Mouse (Mus musculus) brain, embryonic 18.5 days (tissue): Measurements from ENCODE around the gene Ptprk.

Experiments
- DNase-seq: peaks from one replicate; pipeline ENCODE4 v3.0.0-alpha.2; 2012; ENCODE audit warnings: low read depth, low spot score

The Ptprk gene

DNA sequence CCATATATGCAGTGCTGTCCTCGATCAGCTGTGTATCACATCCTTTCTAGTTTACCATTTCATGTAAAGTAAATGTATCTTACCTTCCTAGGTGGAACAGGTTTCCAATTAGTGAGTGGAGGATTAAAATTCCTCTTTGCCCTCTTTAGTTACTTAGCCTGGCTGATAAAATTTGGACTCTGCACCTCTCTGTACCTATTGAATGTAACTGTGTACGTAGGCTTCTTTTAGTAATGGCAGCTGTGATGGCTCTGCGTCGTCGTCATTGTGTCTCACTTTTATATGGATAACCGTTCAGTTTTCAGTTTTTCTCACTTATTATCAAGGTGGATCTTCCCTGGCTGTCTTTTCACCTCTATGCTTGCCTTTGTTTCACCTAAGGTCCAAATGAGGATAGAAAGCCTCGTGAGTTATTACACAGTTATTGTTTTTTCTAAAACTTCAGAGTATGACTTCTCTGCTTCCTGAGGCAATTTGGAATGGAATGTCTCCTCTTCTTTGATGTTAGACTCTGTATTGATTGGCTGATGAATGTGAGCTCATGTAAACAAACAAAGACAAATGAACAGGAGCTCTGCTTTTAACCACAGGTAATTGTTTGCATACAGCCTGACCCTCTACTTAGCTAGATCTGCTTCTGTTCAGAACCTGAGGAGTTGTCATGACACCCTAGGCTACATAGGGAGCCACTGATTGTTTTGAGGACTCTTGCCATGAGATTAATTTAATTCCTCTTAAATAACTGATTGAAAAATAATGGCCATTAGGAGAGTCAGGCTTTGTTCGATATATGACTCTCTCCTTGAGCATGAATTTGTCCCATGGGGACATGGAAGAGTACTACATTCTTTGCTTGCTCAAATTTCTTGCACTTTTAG, 197.3 kb downstream of the Ptprk start:
- DNase-seq = no peak

DNA sequence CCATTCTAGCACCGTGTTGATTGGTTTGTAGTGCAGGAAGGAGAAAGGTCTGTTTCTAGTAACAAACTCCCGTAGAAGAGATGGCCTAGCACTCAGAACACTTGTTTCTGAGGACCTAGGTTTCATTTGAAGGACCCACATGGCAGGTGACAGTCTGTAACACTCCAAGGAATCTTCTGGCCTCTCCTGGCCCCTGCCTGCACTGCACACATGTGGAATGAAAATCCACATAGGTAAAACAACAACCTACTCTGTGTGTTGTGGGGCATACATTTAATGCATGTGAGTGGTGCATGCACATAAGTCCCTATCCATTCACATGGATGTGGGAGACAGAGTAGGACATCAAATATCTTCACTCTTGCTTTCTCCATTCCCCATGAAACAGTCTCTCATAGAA, 204.1 kb downstream of the Ptprk start:
- no peak for DNase-seq

DNA sequence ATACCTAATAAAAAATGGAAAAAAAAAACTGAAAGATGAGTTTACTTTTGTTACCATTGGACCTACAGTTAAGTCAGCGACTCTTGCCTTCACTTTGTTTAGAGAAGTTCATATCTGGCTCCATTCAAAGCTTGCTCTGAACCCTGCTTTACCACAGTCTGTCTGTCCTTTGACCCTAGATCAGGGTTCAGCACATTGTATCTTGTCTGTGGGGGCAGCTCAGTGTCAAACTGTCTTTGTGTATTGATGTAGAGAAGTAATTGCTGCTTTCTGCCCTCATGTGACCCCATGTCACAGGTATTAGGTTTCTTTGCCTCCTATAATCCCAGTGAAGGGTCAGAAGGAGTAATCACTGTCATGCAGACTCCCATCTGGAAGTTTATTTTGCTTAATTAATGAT, 222.9 kb downstream of the Ptprk start:
- no peak for DNase-seq

DNA sequence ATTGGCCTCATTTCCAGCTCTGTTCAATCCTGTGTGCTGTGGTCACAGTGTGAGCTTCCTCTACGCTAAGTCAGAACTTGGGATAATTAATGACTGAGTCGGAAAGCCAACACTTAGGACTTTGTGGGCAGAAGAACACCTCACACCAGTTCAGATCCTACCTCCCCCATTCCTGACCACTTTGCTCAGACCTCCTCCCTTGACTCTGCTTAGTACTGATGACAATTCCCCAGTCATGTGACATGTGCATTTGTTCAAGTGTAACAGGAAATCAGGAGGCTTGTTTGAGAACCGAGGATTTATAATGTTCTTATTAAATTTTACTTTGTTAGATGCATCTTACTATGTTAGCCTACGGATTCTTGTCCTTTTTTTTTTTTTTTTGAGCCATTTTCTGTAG, 224.6 kb downstream of the Ptprk start:
- no peak for DNase-seq

DNA sequence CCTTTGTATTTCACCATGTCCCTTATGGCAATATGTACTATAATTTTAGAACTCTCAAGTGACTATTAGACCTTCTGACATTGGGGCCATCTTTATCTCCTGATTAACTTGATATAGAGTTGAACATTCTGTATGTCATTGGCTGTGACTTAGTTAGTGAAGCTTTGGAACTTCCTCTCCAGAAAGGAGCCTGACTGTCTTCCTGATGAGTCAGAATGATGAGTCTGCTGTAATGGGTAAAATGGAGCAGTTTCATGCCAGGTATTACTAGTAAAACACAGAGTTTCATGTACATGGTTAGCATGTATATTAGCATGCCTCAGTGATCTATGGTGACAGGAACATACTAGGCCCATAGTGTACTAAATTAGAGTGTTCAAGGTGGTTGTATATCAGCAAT, 229.2 kb downstream of the Ptprk start:
- no peak for DNase-seq

DNA sequence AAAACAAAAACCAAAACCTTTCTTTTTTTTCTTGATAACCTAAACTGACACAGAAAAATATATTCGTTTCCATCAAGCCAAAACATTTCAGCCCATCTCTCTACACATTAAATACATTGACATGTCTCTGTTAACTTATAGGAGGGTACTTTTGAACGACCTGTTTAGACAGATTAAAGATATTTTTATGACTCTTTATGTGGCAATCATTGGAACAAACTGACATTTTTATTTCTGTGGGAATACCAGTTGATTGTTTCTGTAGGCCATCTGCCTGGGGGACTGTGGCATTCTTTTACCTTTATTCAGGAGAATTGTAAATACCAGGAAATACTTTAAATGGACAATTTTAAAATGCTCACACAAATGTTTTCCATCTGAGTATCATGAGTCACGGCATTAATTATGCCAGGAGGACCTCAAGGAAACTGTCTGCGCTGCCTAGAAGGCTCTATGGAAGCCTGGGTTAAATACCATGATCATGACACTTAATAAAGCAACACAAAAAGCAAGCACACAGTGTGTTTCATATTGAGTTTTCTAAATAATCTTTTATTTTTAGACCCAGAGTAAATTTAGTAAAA, 229.8 kb downstream of the Ptprk start:
- no peak for DNase-seq

DNA sequence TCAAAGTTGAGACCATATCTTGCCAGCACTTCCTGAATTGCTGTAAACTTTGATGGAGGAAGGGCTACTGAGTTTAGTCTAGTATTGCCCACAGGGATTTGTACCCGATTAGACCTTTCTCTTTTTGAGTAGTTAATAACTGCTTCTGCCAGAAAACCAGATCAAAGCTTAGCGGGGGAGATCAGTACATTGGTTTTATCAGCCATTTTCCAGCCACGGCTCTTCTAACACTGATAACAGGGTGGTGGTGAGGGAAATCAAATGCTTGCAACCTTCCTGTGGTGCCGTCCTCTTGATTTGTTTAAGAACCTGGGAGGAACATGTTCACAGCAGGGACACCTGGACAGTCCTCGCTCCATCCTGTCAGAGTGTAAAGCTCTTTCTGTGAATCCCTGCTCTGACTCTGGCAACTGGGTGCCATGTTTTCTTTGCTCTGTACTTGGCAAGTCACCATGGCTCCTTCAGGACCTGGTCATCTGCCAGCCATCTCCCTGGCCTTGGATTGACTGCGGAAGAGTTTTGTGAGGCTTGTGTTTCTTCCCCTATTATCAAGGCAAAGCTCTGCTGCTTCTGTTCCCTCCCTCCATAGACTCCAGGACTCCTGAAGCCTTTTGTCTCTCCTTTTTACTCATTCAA, 231.9 kb downstream of the Ptprk start:
- no peak for DNase-seq

DNA sequence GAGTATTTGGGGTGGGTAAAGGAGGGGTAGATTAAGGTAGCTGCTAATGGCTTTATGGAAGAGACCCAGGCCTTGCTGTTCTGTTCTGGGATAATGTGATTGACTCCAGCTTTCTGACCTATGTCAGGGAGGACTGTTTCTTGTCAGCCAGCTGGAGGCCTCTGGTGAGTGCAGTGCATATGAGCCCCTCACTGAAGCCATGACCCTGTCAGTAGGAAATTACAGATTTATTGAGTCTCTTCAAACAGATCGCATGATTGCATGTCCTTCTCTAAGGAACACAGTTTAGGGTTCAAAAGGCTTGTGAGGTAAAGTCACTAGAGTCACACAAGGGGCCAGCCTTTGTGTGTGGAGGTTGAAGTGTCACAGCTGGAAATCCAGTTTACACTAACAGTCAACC, 236.7 kb downstream of the Ptprk start:
- DNase-seq = no peak

DNA sequence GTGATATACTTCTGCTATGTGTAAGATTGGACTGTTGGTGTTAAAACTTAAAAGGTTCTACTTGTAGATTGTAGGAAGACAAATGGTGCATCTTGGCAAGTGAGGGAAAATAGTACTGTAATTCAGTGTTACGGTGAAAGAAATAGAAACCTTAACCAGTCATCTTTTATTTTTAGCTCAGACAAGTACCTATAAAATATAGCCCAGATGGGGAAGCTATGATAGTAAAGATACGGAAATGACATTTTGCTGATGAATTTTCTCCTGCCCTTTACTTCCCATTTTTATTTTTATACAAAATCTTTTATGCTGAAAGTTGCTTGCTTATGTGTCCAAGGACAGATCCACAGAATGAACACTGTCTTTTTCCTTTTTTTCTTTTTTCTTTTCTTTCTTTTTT, 248.4 kb downstream of the Ptprk start:
- no peak for DNase-seq

DNA sequence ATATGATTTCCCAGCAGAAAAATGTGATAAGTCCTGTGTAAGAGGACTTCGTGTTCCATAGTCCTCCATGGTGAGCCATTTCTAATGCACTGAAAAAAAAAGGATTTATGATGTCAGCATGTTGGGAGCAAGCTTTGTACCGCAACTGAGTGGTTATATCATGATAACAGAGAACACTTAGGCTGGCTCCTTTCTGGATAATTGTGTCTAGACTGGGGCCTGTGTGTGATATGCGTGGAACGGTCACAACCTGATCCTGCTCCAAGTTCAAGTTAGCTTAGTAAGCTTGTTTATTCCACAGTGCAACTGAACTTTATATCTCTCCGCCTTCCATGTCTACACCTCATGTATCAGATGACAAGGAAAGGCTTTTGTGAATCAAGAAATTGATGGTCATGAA, 260.6 kb downstream of the Ptprk start:
- DNase-seq = no peak

DNA sequence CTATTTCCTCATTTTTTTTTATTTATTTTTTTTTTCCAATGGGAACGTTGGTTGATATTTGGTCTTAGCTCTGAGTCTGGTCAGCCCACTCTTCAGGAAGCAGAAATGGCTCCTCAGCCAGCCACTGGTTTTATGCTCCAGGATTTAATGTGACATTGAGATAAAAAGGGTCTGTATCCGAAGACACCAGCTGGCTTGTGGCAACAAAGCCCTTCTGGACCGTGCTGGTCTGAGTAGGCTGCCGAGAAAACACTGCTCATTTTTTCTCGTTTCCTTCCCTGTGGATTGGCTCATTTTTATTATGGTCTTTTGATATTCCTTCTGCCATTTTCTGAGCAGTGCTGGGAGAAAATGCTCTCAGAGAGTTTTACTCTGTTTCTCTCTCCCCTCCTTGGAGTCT, 263.9 kb downstream of the Ptprk start:
- no peak for DNase-seq

DNA sequence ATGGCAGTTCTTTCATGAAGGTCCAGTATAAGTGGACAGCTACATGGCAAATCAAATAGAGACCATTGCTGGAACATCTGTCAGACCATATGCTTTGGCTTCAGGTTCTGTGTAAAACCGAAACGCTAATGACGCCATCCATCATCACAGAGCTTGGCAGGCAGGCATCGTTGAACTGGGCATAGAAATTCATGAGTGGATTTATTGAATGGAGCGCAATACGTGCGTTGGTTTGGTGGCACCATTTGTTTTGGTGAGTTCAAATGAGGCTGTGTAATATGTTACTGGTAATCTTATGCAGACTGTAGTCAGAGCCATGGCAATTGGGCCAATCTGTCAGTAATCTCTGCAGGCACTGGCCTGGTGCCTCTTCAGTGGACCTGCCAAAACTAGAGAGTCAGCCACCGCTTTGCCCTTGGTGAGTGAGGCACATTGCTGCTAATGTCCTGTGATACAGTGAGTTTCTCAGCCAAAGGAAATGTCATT, 270.6 kb downstream of the Ptprk start:
- DNase-seq = peak; percentile 32

DNA sequence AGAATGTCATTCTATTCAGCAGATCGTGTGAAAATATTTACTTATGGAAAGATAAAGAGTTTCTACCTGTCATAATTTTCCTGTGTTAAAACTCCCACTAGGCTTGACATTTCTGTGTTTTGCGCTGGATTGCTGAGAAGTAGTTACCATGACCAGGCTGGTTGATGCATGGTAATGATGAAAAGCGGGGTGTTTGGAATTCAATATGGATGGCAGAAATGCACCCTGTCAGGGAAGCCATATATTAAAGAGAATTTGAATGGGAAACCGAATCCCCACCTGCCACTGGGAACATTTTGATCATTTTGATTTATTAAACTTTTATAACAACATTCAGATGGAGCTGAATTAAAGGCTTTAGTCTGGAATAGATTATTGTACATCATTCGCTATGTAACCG, 290.7 kb downstream of the Ptprk start:
- no peak for DNase-seq

DNA sequence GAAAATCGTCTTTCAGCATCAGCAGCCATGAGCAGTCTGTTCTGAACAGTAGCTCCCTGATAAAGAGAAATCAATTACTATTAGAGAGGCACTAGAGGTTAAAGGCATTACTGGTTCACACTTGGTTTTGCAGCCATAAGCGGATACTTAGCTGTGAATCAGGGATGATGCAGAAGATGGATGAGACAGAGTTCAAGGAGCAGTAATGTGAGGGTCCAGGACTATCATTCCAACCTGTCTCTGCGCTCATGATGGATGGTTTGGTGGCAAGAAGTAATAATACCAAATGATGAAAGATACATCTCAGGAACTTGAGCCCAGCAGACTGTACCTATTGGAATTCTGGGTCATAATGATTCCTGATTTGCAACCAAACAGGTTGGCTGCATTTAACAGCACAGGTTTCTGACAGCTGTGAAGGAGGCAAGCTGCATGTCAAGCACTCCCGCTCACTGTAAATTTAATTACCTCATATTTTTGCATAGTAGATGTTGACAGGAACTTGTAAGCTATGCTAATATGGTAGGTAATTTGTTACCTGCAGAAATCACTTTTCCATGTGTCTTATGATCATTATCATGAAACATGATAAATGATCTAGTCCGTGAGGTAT, 291.6 kb downstream of the Ptprk start:
- no peak for DNase-seq

DNA sequence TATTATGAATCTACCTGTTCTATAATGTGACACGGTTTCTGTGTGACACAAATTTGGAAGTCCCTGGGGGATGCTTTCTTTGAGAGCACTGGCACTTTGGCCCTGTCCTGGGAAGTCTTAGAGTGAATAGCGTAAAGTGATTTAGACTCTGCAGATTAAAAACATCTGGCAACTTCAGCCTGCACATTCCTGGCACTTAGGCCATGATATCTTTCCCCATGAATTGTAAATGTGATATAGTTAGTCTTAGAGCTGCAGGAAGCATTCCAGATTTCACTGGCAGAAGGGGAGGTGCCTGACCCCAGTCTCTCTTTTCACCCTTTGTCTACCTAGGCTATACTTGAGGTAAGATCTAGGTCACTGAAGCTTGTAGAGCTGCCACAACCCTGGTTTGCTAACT, 295.2 kb downstream of the Ptprk start:
- no peak for DNase-seq

DNA sequence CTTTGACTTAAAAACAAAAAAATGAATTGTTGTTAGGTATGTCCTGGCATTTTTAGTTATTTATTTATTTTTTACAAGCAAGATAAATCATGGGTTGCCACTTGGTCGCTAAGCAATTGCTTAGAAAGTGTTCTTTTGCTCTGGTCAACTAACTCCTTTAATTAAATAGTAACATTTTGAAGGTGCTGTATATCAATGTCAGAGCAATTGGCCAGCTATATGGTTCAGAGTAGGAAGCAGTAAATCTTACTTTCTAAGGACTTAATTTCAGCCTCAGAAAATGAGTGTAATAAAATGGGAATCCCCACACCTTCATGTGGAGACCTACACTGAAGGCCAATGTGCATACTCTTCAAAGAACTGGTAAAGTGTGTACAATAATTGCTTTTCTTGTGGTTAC, 300.3 kb downstream of the Ptprk start:
- DNase-seq = no peak

DNA sequence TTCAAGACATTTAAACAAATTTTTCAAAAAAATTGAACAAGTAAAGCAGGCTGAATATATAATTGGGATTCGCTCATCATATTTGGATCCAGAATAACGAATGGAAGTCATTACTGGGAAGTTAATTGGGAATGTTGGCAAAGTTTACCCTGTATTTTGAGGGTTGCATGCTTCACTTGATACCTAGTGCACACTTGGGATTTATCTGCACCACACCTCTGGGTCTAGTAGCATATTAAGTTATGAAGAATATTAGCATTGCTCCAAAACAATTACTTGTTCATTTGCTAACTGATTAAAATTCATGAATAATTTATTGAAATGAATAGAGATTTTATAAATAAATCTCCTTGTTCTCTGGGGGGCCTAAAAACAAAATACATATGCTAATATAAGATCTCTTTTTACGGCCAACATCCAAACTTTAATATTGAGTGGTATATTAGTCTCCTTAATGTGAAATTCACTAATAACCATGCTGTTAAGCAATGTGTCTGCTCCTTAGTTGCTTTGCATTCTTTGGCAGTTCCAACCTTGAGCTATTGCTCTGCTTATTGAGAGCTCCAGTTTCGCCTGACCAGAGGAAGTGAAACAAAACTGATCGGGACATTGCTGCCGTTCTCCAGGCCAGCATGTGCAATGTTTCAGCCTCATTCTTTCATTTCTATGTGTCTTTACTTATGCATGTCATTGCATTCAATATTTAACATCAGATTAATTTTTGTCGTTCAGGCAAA, 305.3 kb downstream of the Ptprk start:
- no peak for DNase-seq

DNA sequence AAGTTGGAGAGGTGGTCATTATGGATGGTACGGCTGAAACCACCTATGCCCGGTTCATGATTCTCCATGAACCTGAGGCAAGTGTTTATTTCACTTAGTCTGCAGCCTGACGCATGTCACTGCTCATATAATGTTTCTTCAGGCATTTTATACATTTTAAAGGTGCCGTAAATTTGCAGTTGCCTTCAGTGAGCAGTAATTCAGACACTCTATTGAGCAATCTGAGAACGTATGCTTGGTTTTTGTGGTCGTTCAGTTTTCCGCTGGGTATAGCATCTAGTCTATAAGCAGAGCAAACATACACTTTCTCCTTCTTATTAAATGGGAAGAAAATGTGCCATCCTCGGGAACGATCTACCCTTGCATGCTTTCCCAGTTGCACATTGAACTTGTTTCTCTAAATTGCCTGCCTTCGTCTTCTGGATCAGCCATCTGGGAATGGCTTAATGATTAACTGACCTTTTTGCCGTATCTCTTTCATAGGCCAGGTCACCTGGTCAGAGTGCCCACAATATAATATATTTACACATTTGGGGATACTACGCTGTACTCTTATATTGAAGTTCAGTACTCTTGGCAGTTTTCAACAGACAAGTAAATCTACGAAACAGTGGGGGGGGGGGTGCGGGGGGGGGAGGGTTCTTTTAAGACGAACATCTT, 313.1 kb downstream of the Ptprk start:
- DNase-seq = no peak

DNA sequence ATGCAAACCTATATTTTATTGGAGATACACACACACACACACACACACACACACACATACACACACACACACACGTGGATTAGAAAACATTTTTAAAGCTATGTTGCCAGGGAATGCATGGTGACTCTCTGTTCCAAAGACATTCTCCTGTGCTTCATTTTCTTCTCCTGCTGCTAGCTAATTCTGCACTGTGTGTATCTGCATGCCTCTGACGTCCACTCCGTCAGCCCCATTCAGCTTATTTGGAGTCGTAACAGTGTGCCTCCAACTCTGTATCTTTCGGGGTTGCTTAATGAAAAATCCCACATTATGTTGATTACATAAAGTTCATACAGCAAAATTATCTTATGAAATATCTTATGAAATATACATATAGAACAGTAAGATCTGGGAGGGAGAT, 316.5 kb downstream of the Ptprk start:
- no peak for DNase-seq

DNA sequence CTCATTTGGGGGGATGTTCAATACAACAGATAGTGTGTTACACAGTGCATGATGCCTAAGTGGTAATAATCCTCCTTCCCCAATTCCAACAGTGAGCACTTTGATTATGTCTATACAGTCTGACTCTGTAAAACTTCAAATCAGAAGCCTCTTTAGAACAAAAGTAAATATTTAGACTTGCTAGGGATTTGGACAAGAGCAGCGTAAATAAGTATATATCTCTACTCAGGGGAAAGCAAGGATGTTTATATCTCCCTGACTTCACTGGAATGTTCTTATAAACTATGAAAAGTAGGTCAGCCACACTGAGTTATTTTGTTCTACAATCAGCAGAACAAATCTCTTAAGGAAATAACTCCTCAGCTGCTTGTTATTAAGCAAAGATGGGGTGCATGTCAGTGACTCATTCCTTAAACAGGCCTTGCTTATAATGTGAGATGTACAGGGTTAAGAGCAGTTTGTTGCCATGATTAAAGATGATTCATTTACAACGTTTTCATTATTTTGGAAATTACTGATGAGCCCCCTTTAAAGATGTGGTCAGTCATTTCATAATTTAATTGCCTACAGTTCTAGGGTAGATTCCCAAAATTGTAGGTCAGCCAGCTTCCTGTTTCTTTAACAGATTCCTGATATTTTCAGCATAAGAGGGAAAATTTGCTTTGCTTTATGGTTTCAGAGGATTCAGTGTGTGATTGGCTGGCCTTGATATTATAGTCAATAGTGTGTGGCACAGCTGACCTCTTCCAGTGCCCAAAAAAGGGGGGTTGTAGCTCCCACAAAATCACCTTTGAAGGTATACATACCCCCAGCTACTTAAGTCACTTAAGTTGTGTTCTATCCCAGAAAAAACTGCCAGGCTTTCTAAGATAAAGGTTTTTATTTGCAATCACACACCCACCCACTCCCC, 321.2 kb downstream of the Ptprk start:
- no peak for DNase-seq
